Mouse (Mus musculus) liver, adult 2 months (tissue): ENCODE results near the gene Fkbp10.

ENCODE experiments used
- CTCF ChIP-seq: fragments of 200-500 bp; IDR thresholded peaks from 2 replicates; pipeline ENCODE4 v1.5.1; 2011; ENCODE audit warnings: low read depth, low read length, control low read depth
- POLR2A ChIP-seq: fragments of 200-500 bp; IDR thresholded peaks from 2 replicates; pipeline ENCODE4 v1.6.1; 2011; ENCODE audit warnings: low read length, control low read depth; ENCODE audit not compliant: insufficient read depth; ENCODE audit errors: extremely low read depth

DNA sequence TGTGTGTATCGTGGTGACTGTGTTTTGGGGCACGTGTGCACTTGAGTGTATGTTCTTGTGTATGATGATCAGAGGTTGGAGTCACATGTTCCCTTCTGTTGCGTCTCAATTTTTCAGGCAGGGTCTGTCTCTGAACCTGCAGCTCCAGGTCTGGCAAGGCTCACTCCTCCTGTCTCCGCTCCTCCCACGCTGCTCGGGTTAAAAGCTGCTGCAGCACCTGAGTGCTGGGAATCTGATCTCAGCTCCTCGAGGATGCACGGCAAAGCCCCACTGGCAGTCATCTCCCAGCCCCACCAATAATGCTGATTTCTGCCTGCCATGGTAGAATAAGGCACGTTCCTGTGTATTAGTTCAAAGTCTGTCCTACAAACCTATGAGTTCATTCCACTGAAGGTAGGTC, 40.4 kb upstream of the Fkbp10 start:
- TF ChIP-seq POLR2A: no peak
- TF ChIP-seq CTCF: no peak
